Mouse (Mus musculus): ENCODE measurements around the gene Engase. TPM values are rescaled to one million over a fixed set of nuclear protein-coding genes. Genes with fewer than 3 reads are reported as not detected.

The Engase gene
- polyA plus RNA-seq, 1 experiment, result 18.3 TPM

DNA sequence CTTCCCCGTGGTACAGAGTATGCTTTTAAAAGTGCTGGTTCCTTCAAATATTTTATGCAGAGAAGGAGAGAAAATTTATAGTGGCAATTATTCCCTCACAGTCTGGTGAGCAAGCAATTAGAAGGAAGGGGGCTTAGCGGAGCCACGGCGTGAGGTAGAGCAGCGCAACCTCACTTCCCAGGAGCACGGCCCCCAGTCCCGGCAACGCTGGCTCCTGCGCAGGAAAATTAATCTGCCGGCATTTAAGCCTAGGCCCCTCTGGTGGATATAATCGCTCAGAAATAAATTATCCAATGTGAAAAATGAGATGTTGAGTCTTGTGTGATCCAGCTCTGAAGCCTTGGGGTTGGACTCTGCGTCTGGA is 12.3 kb downstream of the Engase start:
- Histone ChIP-seq H3K27ac (ENCODE audit: insufficient read depth, low read depth, low read length) (no peak overlapping the region), H3K36me3 (ENCODE audit: control insufficient read depth, insufficient read depth, low read length) (peaks cover 40% of the 10 kb centered on the region), H3K27me3 (ENCODE audit: control insufficient read depth, insufficient read depth, low read length) (no peaks in the 10 kb centered on the region), H3K4me1 (ENCODE audit: control insufficient read depth, insufficient read depth, insufficient read length, low read length) (no peaks in the 10 kb centered on the region), H3K4me3 (ENCODE audit: low read depth, low read length) (no peak overlapping the region)
- TF ChIP-seq CTCF (IDR thresholded peaks at IDR 0.05; ENCODE audit: extremely low read depth, insufficient read length, insufficient replicate concordance, low read depth, low read length) (no peak), POLR2A (IDR thresholded peaks at IDR 0.05; ENCODE audit: low read depth, low read length) (no peak)
- 90% methylated on average over 12 of the region's 12 CpGs for WGBS

DNA sequence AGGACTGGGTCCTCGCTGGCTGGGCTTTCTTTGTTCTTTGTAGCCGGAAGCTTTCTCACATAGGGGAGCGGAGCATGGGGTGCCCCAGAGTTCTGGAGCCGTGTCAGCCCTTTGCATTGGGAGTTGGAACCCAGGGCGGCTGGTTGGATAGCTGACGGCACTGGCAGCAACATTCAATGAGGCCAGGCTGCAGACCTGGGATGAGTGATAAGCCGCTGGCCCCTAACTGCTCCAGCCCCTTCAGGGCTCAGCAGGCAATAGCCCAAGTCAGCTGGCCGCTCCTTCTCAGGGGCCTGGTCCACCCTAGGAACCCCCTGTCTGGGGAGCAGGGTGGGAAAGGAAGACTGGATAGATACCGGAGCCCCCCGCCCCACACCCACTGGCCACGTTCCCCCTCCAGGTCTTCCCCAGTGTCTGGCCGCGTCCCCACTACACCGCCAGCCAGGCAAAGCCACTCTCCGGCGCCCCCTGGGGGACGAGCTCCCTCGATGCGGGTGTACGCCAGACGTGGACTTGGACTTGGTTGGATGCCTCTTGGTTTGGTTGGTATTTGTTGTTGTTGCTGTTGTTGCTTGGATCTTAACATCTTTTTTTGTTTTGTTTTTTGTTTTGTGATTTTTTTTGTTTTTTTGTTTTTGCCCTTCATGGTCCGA is 14.1 kb downstream of the Engase start:
- TF ChIP-seq POLR2A (IDR thresholded peaks at IDR 0.05; ENCODE audit: low read depth, low read length) (no peak), CTCF (IDR thresholded peaks at IDR 0.05; ENCODE audit: extremely low read depth, insufficient read length, insufficient replicate concordance, low read depth, low read length) (peak; percentile 85)
- Histone ChIP-seq H3K27ac (ENCODE audit: insufficient read depth, low read depth, low read length) (no peak overlapping the region), H3K36me3 (ENCODE audit: control insufficient read depth, insufficient read depth, low read length) (peaks cover 23% of the 10 kb centered on the region), H3K27me3 (ENCODE audit: control insufficient read depth, insufficient read depth, low read length) (no peaks in the 10 kb centered on the region), H3K4me1 (ENCODE audit: control insufficient read depth, insufficient read depth, insufficient read length, low read length) (no peaks in the 10 kb centered on the region), H3K4me3 (ENCODE audit: low read depth, low read length) (no peak overlapping the region)
- 25% methylated on average over 22 of the region's 22 CpGs for WGBS

DNA sequence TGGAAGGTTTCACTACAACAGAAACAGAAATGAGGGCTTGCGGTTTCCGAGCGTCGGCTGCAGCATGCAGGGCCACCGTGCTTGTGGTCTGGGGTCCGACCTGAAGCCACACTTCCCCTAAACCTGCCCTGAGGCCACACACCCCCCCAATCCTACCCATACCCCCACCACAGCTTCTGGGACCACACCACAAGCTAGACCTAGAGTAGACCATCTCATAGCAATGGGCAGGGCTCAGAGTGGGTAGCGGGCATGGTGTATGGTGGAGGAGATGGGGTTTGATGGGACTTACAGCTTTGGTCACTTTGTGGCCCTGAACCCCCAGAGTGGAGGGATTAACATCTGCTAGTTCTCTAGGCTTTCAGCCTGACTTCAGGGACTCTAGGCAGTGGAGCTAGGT is 14.6 kb downstream of the Engase start:
- H3K4me3 ChIP-seq (ENCODE audit: low read depth, low read length), result no peak overlapping the region

DNA sequence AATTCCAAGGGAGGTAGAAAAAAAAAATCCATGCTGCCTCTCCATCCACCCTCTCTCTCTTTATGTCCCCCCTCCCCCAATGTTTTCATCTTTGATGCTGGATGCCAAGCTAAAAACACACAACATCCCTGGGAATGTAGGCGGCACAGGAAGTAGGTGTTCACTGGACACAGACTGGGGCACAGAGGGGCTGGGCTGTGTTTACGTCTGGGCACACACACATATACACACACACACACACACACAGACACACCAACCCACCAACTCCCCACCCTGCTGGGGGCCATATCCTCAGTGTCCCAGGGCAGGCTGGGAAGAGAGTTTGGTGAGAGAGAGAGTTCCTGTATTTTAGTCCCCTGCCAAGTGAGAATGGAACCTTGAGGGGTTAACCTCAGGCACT is 16.8 kb downstream of the Engase start:
- Histone ChIP-seq H3K4me1 (ENCODE audit: control insufficient read depth, insufficient read depth, insufficient read length, low read length) (peaks cover 2% of the 10 kb centered on the region), H3K4me3 (ENCODE audit: low read depth, low read length) (no peak overlapping the region)
- WGBS, result 94% methylated on average over 2 of the region's 2 CpGs

More for the DNA sequence above, 14.6 kb downstream of the Engase start:
- no peak overlapping the region for H3K27ac ChIP-seq (ENCODE audit: insufficient read depth, low read depth, low read length)
- H3K4me1 ChIP-seq (ENCODE audit: control insufficient read depth, insufficient read depth, insufficient read length, low read length), result peaks cover under 1% of the 10 kb centered on the region
- TF ChIP-seq CTCF (IDR thresholded peaks at IDR 0.05; ENCODE audit: extremely low read depth, insufficient read length, insufficient replicate concordance, low read depth, low read length) (no peak), POLR2A (IDR thresholded peaks at IDR 0.05; ENCODE audit: low read depth, low read length) (no peak)
- H3K27me3 ChIP-seq (ENCODE audit: control insufficient read depth, insufficient read depth, low read length), result no peaks in the 10 kb centered on the region
- H3K36me3 ChIP-seq (ENCODE audit: control insufficient read depth, insufficient read depth, low read length), result peaks cover 19% of the 10 kb centered on the region
- WGBS, result 81% methylated on average over 7 of the region's 7 CpGs

DNA sequence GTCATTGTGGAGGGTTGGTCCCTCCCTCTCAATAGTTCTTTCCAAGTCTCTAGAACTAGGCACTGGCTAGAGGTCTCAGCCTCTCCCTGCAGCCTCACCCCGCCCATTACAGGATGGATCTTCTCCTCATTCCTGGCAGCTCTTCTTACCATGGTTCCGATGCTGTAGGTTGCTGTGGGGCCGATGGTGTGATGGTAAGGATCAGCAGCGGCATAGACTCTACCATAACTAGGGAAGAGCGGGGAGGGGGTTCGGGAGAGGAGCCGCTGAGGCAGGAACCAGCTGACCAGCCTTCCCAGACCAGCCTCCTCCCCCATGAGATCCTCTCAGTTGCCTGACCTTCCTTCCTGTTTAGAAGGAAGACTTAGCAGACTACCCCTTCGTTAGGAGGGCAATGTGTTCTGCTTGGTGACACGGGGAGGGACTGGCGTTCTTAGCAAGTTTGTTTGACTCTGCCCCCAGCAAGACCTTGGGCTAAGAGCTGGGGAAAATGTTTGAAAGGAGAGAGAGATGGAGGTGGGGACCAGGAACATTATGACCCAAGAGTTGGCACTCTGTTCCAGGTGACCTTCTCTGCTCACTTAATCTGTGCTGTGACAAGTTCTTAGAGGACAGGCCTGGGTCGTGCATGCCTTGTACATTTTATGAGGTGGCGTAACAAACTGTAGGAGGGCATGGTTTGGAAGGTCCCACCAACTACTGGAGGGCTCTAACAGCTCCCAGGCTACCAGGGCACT is 17.5 kb downstream of the Engase start:
- WGBS, result 83% methylated on average over 12 of the region's 12 CpGs
- Histone ChIP-seq H3K27ac (ENCODE audit: insufficient read depth, low read depth, low read length) (no peak overlapping the region), H3K27me3 (ENCODE audit: control insufficient read depth, insufficient read depth, low read length) (no peaks in the 10 kb centered on the region), H3K36me3 (ENCODE audit: control insufficient read depth, insufficient read depth, low read length) (no peaks in the 10 kb centered on the region), H3K4me3 (ENCODE audit: low read depth, low read length) (no peak overlapping the region), H3K4me1 (ENCODE audit: control insufficient read depth, insufficient read depth, insufficient read length, low read length) (peaks cover 2% of the 10 kb centered on the region)
- TF ChIP-seq CTCF (IDR thresholded peaks at IDR 0.05; ENCODE audit: extremely low read depth, insufficient read length, insufficient replicate concordance, low read depth, low read length), result no peak
- TF ChIP-seq POLR2A (IDR thresholded peaks at IDR 0.05; ENCODE audit: low read depth, low read length), result no peak

More for the DNA sequence above, 16.8 kb downstream of the Engase start:
- TF ChIP-seq POLR2A (IDR thresholded peaks at IDR 0.05; ENCODE audit: low read depth, low read length) (no peak), CTCF (IDR thresholded peaks at IDR 0.05; ENCODE audit: extremely low read depth, insufficient read length, insufficient replicate concordance, low read depth, low read length) (no peak)
- H3K36me3 ChIP-seq (ENCODE audit: control insufficient read depth, insufficient read depth, low read length), result no peaks in the 10 kb centered on the region
- H3K27me3 ChIP-seq (ENCODE audit: control insufficient read depth, insufficient read depth, low read length), result no peaks in the 10 kb centered on the region
- no peak overlapping the region for H3K27ac ChIP-seq (ENCODE audit: insufficient read depth, low read depth, low read length)

- no peaks in the 10 kb centered on the region for H3K27me3 ChIP-seq (ENCODE audit: control insufficient read depth, insufficient read depth, low read length)
Observed at GRCm38 (mm10) chr11:118495065-118495464, 18.4 kb downstream of the Engase start.

GRCm38 (mm10) chr11:118496066-118496689 is 19.5 kb downstream of the Engase start:
- H3K4me3 ChIP-seq (ENCODE audit: low read depth, low read length), result no peak overlapping the region
- H3K4me1 ChIP-seq (ENCODE audit: control insufficient read depth, insufficient read depth, insufficient read length, low read length), result peaks cover 2% of the 10 kb centered on the region
- TF ChIP-seq POLR2A (IDR thresholded peaks at IDR 0.05; ENCODE audit: low read depth, low read length), result no peak
- no peak for TF ChIP-seq CTCF (IDR thresholded peaks at IDR 0.05; ENCODE audit: extremely low read depth, insufficient read length, insufficient replicate concordance, low read depth, low read length)
- H3K27ac ChIP-seq (ENCODE audit: insufficient read depth, low read depth, low read length), result no peak overlapping the region
- no peaks in the 10 kb centered on the region for H3K27me3 ChIP-seq (ENCODE audit: control insufficient read depth, insufficient read depth, low read length)
- 42% methylated on average over 20 of the region's 20 CpGs for WGBS
- H3K36me3 ChIP-seq (ENCODE audit: control insufficient read depth, insufficient read depth, low read length), result no peaks in the 10 kb centered on the region

More at GRCm38 (mm10) chr11:118495065-118495464, 18.4 kb downstream of the Engase start:
- Histone ChIP-seq H3K4me3 (ENCODE audit: low read depth, low read length) (no peak overlapping the region), H3K36me3 (ENCODE audit: control insufficient read depth, insufficient read depth, low read length) (no peaks in the 10 kb centered on the region), H3K4me1 (ENCODE audit: control insufficient read depth, insufficient read depth, insufficient read length, low read length) (peaks cover 2% of the 10 kb centered on the region), H3K27ac (ENCODE audit: insufficient read depth, low read depth, low read length) (no peak overlapping the region)
- 74% methylated on average over 5 of the region's 5 CpGs for WGBS
- TF ChIP-seq POLR2A (IDR thresholded peaks at IDR 0.05; ENCODE audit: low read depth, low read length), result no peak
- no peak for TF ChIP-seq CTCF (IDR thresholded peaks at IDR 0.05; ENCODE audit: extremely low read depth, insufficient read length, insufficient replicate concordance, low read depth, low read length)

All from small intestine, adult 2 months (tissue).